Mouse (Mus musculus) liver, embryonic 15.5 days (tissue): Measurements from ENCODE around the gene Gpc5. TPM values are rescaled to one million over a fixed set of nuclear protein-coding genes. Genes with fewer than 3 reads are reported as not detected.

Experiments
- ATAC-seq: fragments of 200-750 bp; cut with Nextera tagmentation; 2 replicates; pipeline ENCODE4 v1.8.0; 2017; ENCODE audit warnings: moderate number of reproducible peaks, mild to moderate bottlenecking, moderate library complexity; ENCODE audit not compliant: insufficient read depth
- H3K27ac ChIP-seq: fragments of 300-500 bp; sonication (generic); replicated peaks from 2 replicates; pipeline ENCODE4 v1.5.1; 2015; ENCODE audit warnings: mild to moderate bottlenecking, inconsistent platforms
- H3K27me3 ChIP-seq: fragments of 300-500 bp; sonication (generic); 2 replicates; pipeline ENCODE4 v1.6.1; 2015; ENCODE audit warnings: mild to moderate bottlenecking, inconsistent platforms
- H3K36me3 ChIP-seq: fragments of 300-500 bp; sonication (generic); replicated peaks from 2 replicates; pipeline ENCODE4 v1.6.1; 2015; ENCODE audit warnings: moderate library complexity, mild to moderate bottlenecking, inconsistent platforms
- H3K4me1 ChIP-seq: fragments of 300-500 bp; sonication (generic); replicated peaks from 2 replicates; pipeline ENCODE4 v1.6.1; 2015; ENCODE audit warnings: inconsistent platforms
- H3K4me2 ChIP-seq: fragments of 300-500 bp; sonication (generic); 2 replicates; pipeline ENCODE4 v1.6.1; 2015; ENCODE audit warnings: moderate library complexity, mild to moderate bottlenecking, inconsistent platforms
- H3K4me3 ChIP-seq: fragments of 300-500 bp; sonication (generic); replicated peaks from 2 replicates; pipeline ENCODE4 v1.5.1; 2015; ENCODE audit warnings: mild to moderate bottlenecking, inconsistent platforms
- H3K9ac ChIP-seq: fragments of 300-500 bp; sonication (generic); 2 replicates; pipeline ENCODE4 v1.6.1; 2015; ENCODE audit warnings: moderate library complexity, mild to moderate bottlenecking, inconsistent platforms
- H3K9me3 ChIP-seq: fragments of 300-500 bp; sonication (generic); replicated peaks from 2 replicates; pipeline ENCODE4 v1.6.1; 2016; ENCODE audit warnings: inconsistent platforms
- WGBS: fragments of 180-500 bp; shearing (Covaris S2); methylation state at CpG from one replicate; pipeline ENCODE4 v1.1.7; 2015; ENCODE audit warnings: mixed read lengths; ENCODE audit not compliant: insufficient replicate concordance; 5-methylcytosine and 5-hydroxymethylcytosine counted together
- polyA plus RNA-seq: library from polyadenylated mRNA; unstranded; fragments of >200 nt; fragmentation: Nextera tagmentation; extraction: Ambion mirVana; gene quantifications from 2 replicates; pipeline ENCODE4 v1.2.1, GENCODE M21; 2015

Gpc5 gene
- polyA plus RNA-seq, 1 experiment from 2014 or later = not detected

DNA sequence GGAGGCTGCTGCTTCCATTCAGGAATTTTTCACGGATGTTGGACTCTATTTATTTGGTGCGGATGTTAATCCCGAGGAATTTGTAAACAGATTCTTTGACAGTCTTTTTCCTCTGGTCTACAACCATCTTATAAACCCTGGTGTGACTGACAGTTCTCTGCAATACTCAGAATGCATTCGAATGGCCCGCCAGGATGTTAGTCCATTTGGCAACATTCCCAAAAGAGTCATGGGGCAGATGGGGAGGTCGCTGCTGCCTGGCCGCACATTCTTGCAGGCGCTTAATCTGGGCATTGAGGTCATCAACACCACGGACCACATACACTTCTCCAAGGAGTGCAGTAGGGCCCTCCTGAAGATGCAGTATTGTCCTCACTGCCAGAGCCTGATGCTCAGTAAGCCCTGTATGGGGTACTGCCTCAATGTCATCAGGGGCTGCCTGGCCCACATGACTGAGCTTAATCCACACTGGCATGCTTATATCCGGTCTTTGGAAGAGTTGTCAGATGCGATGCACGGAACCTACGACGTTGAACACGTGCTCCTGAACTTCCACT lies 277.7 kb downstream of the Gpc5 start:
- WGBS = 69% methylated on average over 15 of the region's 15 CpGs
- Histone ChIP-seq H3K4me1 (no peaks in the 10 kb centered on the region), H3K27me3 (no peaks in the 10 kb centered on the region), H3K4me3 (no peak overlapping the region), H3K9me3 (no peaks in the 10 kb centered on the region), H3K27ac (no peak overlapping the region), H3K4me2 (no peak overlapping the region), H3K9ac (no peak overlapping the region), H3K36me3 (no peaks in the 10 kb centered on the region)
- ATAC-seq = no peak

DNA sequence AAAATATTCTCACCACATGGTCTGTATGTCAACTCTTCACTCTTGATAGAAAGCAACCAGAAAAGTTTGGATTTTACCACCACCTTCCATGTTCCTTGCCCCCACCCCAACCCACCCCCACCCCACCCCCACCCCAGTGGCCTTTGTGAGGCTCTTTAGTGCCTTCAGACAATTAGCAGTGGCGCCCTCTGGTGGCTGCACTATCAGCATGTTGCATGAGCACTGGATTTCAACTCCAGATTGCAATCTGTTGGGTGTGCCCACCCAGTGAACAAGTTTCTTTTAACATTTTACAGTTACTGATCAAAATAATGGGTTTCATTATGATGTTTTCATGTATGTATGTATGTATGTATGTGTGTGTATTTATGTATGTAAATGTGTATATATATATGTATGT lies 279.1 kb downstream of the Gpc5 start:
- H3K9me3 ChIP-seq = no peaks in the 10 kb centered on the region
- 15% methylated on average over 1 of the region's 1 CpGs for WGBS
- no peak for ATAC-seq
- no peak overlapping the region for H3K4me3 ChIP-seq
- no peak overlapping the region for H3K9ac ChIP-seq
- H3K27me3 ChIP-seq = no peaks in the 10 kb centered on the region
- no peaks in the 10 kb centered on the region for H3K4me1 ChIP-seq
- H3K36me3 ChIP-seq = no peaks in the 10 kb centered on the region
- H3K4me2 ChIP-seq = no peak overlapping the region
- H3K27ac ChIP-seq = no peak overlapping the region

DNA sequence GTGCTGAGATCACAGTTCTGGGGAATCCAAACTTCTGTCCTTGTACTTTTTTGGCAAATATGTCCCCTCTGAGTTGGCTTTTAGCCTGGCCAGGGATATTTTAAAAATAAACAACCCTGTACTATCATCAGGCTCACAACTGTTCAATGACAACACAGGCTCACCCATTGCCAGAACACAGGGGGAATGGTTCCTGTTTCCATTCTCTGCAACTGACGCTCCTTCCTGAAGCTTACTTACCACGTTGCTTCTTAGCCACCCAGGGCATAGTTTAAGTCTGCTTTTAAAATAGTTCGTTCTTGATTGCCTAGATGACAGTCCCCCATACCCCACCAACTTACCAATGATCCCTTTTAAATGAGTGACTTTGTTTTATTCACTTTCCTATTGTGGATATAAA lies 299.8 kb downstream of the Gpc5 start:
- no peaks in the 10 kb centered on the region for H3K27me3 ChIP-seq
- no peak overlapping the region for H3K4me3 ChIP-seq
- no peak overlapping the region for H3K4me2 ChIP-seq
- no peaks in the 10 kb centered on the region for H3K9me3 ChIP-seq
- H3K9ac ChIP-seq = no peak overlapping the region
- no peaks in the 10 kb centered on the region for H3K36me3 ChIP-seq
- H3K4me1 ChIP-seq = no peaks in the 10 kb centered on the region
- ATAC-seq = no peak
- whole genome bisulfite sequencing = 30% methylated on average over 3 of the region's 3 CpGs
- H3K27ac ChIP-seq = no peak overlapping the region

DNA sequence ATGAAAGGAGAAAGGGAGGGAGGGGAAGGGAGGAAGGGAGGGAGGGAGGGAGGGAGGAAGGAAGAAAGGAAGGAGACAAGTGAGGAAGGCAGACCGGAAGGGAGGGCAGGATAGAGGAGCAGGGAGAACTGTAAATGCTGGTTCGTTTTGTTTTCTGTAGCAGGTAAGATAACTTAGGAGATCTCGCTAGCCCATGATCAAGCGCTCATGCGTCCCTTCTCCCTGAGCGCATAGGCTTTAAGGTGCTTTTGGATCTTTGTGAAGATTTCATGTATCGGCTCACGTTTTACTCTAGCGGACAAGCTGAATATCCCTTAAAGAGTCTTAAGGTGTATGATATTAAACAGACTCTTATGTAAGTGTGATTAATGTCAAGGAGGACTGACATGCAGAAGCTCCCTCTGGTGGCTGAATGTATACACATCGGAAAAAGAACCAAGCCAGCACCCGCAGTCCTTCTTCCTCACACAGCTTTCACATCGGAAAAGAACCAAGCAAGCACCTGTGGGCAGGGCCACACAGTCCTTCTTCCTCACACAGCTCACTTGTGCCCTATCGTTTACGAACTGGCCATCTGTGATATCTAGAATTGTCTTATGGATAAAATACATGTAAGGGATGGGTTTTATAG lies 301.0 kb downstream of the Gpc5 start:
- H3K4me3 ChIP-seq = no peak overlapping the region
- no peak overlapping the region for H3K27ac ChIP-seq
- H3K9ac ChIP-seq = no peak overlapping the region
- no peak overlapping the region for H3K4me2 ChIP-seq
- WGBS = 40% methylated on average over 14 of the region's 14 CpGs
- no peaks in the 10 kb centered on the region for H3K36me3 ChIP-seq
- no peaks in the 10 kb centered on the region for H3K9me3 ChIP-seq
- H3K27me3 ChIP-seq = no peaks in the 10 kb centered on the region
- no peak for ATAC-seq
- H3K4me1 ChIP-seq = no peaks in the 10 kb centered on the region

DNA sequence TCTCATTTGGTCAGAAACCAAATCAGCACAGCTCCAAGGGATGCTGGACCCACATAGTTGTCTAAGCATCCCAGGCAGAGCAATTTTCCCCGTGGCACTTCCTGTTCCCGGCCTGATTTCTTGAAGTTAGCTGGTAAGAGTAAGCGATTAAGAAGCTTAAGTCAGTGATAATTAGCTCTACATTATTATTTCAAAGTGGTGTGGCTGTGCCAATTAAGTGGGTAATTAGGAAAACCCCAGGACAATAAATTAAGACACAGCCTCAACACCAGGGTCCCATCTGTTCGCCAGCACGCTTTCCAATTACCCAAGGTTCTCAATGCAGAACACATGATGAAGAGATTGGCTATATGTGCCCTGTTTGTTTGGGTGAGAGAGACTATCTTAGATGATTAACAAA lies 314.6 kb downstream of the Gpc5 start:
- Histone ChIP-seq H3K4me2 (no peak overlapping the region), H3K27ac (no peak overlapping the region), H3K9me3 (no peaks in the 10 kb centered on the region), H3K36me3 (no peaks in the 10 kb centered on the region), H3K9ac (no peak overlapping the region), H3K27me3 (no peaks in the 10 kb centered on the region), H3K4me3 (no peak overlapping the region), H3K4me1 (no peaks in the 10 kb centered on the region)
- 56% methylated on average over 5 of the region's 5 CpGs for WGBS
- ATAC-seq = no peak

DNA sequence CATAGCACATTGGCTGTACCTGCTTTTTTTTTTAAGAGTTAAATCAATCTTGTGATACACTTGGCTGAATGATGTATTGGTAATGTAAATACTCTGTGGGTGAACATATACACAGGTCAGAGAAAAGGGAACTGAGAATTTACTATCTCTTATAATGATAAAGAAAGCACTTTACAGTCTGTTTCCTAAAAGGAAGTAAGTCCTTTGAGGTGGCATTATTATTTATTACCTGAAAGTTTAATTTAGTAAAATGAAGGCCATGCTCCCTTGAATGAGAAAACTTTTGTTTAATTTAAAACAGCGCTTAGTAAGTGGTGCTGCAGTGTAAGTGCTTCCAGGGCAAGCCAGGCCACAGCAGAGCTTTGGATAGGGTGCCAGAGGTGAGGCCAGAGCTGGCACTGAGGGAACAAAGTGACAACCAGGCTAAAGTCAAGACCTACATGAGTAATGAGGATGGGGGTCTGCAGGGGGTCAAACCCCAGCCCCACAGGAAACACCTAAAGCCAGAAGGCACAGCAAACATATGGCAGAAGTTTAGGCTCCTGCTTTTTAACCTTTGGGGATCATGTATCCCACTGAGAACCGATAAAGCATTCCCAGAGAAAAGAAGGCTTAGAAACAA lies 315.4 kb downstream of the Gpc5 start:
- H3K4me1 ChIP-seq = no peaks in the 10 kb centered on the region
- H3K36me3 ChIP-seq = no peaks in the 10 kb centered on the region
- no peak overlapping the region for H3K4me2 ChIP-seq
- 47% methylated on average over 2 of the region's 2 CpGs for WGBS
- no peak overlapping the region for H3K9ac ChIP-seq
- H3K9me3 ChIP-seq = no peaks in the 10 kb centered on the region
- no peak for ATAC-seq
- H3K27me3 ChIP-seq = no peaks in the 10 kb centered on the region
- H3K27ac ChIP-seq = no peak overlapping the region
- no peak overlapping the region for H3K4me3 ChIP-seq

DNA sequence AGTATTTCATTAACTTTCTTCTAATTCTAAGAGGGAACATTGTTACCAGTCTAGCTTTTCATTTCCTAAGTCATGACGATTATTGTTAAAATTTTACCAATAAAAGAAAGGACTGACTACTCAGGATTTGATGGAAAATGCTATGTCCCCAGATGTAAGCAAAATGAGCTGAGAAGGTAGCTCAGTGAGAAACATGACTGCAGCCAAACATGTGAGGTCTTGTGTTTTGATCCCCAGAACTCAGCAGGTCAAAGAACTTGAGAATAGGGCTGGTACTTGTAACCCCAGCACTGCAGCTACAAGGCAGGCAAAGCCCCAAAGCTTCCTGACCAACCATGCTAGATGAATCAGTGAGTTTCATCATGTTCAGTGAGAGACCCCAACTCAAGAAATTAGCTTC lies 318.9 kb downstream of the Gpc5 start:
- no peak overlapping the region for H3K27ac ChIP-seq
- no peak overlapping the region for H3K4me2 ChIP-seq
- H3K27me3 ChIP-seq = no peaks in the 10 kb centered on the region
- no peak for ATAC-seq
- no peak overlapping the region for H3K4me3 ChIP-seq
- no peaks in the 10 kb centered on the region for H3K36me3 ChIP-seq
- 55% methylated on average over 1 of the region's 1 CpGs for WGBS
- H3K9ac ChIP-seq = no peak overlapping the region
- no peaks in the 10 kb centered on the region for H3K9me3 ChIP-seq
- H3K4me1 ChIP-seq = no peaks in the 10 kb centered on the region

DNA sequence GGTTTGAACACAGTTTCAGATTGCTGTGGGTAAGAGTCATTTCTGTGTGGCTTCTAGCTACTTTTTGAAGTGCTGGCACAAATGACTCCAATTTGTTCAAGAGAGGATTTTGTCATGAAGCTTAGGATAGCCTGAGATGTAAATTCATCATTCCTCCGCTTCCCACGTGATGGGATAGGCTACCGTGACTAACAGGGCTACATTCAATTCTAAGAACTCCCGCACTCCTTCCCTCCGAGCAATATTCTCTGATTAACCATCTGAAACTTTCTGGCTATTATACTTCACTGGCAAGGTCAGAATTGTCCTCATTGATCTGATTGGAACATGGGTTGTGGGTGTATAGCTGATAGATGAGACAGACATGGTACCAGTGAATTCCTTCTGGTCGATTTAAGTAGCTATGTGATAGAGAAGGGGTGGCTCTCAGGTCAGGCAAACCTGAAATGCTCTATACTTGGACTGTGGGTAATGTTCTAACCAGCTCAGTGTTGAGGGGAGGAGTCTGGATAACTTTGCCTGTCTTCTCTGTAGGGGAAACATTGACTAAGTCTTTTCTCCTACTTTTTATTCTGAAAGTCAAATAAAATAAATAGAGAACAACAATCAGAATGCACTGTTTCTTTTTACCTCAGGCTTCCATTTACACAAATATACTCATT lies 319.6 kb downstream of the Gpc5 start:
- Histone ChIP-seq H3K9ac (no peak overlapping the region), H3K4me1 (no peaks in the 10 kb centered on the region), H3K36me3 (no peaks in the 10 kb centered on the region), H3K27me3 (no peaks in the 10 kb centered on the region), H3K4me3 (no peak overlapping the region), H3K9me3 (no peaks in the 10 kb centered on the region), H3K4me2 (no peak overlapping the region), H3K27ac (no peak overlapping the region)
- WGBS = 65% methylated on average over 6 of the region's 6 CpGs
- ATAC-seq = no peak

DNA sequence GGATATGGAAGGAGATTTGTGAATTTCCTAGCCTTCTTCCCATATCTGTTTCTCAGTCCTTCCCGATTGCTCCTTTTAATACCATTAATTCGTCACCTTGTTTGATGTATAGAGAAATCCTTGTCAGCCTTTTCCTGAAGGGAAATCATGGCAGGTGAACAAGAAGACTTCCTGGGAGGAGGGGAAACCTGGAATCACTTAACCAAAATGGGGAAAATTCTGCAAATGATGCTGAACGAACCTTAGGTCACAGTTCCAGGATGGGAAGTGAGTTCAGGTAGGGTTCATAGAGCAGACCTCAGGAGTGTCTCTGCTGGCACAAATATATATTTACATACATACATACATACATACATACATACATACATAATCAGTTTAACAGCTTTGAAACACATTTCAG lies 320.8 kb downstream of the Gpc5 start:
- Histone ChIP-seq H3K4me2 (no peak overlapping the region), H3K27ac (no peak overlapping the region), H3K4me1 (no peaks in the 10 kb centered on the region), H3K4me3 (no peak overlapping the region), H3K9ac (no peak overlapping the region), H3K36me3 (no peaks in the 10 kb centered on the region), H3K27me3 (no peaks in the 10 kb centered on the region), H3K9me3 (no peaks in the 10 kb centered on the region)
- no peak for ATAC-seq
- WGBS = 58% methylated on average over 3 of the region's 3 CpGs

DNA sequence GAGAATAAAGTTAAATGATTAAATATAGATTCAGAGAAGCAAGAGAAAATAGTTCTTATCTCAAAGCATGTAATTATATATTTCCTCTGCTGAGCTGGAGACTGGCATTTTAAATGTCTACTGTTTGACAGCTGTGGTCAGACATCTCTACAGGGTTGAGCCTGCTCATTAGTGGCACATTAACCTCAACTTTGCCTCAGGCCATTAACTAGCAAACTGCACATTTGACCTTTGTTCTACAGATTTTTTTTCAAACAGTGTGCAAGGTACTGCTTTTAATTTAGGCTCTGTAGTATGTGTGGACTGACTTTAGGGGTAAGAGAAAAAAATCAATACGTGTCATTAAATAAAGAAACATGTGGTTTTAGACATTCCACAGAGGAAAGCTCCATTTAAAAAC lies 321.4 kb downstream of the Gpc5 start:
- ATAC-seq = peak; percentile 25; the same call in 1 of the 2 replicates
- Histone ChIP-seq H3K4me1 (no peaks in the 10 kb centered on the region), H3K27ac (no peak overlapping the region), H3K4me2 (no peak overlapping the region), H3K9me3 (no peaks in the 10 kb centered on the region), H3K27me3 (no peaks in the 10 kb centered on the region), H3K36me3 (no peaks in the 10 kb centered on the region), H3K9ac (no peak overlapping the region), H3K4me3 (no peak overlapping the region)
- 53% methylated on average over 1 of the region's 1 CpGs for WGBS

DNA sequence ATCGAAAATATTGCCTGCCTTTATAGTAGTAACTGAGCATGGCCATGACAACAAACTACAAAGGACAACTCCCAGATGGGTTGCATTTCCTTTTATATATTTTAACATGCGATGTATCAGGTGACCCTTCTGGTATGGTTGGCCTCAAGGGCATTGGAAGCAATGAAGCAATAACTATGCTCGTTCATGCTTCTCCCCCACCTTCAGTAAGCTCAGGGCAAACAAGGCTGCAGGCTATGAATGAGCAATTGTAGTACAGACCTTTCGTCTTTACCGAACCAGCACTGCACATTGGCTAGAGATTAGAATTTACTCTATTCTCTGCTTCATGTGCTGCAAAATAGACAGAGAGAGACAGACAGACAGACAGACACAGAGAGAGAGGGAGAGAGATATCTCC lies 322.5 kb downstream of the Gpc5 start:
- Histone ChIP-seq H3K27me3 (no peaks in the 10 kb centered on the region), H3K9me3 (no peaks in the 10 kb centered on the region), H3K9ac (no peak overlapping the region), H3K36me3 (no peaks in the 10 kb centered on the region), H3K27ac (no peak overlapping the region), H3K4me2 (no peak overlapping the region), H3K4me1 (no peaks in the 10 kb centered on the region), H3K4me3 (no peak overlapping the region)
- WGBS = 54% methylated on average over 5 of the region's 5 CpGs
- no peak for ATAC-seq
